Mouse (Mus musculus) WW6 (cell line): Measurements from ENCODE around the gene Tecpr1.

ENCODE experiments used
- DNase-seq: peaks from one replicate; pipeline ENCODE4 v3.0.0-alpha.2; 2013; ENCODE audit warnings: low read depth, low spot score

Tecpr1 gene

DNA sequence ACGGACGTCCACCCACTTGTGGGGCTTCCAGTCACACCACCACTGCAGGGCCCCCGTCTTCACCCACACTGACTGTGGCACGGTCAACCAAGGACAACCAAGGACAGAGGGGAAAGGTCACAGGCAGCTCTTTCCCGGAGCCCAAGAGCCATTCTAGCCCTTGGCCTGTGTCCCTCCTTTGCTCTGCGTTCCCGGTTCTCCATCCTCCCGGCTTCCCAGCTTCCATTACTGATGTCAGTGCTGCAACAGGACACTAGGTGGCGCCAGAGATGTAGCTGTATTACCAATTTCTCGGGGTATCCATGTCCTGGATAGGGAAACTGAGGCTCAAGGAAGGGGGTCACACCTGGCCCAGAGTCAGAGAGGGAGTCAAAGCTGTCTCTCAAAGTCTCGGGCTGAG, 15.9 kb downstream of the Tecpr1 start:
- DNase-seq: no peak

DNA sequence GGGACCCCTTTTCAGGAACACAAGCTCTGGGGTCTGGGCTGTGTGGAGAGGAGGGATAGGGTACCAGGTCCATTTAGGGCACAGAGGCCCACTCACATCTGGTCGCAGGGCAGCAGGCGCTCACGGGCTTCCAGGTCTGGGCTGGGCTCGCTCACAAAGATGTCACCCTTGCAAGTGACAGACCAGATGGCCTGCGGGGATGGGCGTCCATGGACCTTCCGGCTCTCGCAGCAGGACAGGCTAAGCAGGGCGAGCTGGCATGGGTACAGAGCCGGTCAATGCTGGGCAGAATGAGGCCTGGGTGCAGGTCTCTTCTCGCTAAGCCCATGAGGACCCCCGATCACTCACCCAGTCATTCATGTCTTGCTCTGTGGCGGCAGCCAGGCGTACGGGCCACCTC, 17.3 kb downstream of the Tecpr1 start:
- no peak for DNase-seq

GRCm38 (mm10) chr5:144204911-144205310, 18.5 kb downstream of the Tecpr1 start:
- no peak for DNase-seq

DNA sequence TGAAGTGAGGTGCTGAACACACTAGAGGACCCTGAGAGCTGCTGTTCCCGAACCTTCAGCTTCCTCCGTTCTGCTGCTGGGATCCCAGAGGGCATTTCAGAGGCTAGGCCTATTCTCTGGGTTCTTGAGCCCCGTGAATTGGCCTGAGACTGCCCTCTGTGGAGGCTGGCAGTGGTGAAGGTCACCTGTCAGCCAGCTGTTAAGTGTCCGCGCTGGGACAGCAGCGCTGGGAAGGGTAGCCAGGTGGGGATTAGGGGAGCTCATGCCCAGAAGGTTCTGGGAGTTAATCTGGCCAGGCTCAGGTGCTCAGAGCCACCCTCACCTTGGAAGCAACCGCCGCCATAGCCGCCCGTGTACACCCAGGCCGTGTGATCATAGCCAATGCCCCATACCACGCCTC, 19.1 kb downstream of the Tecpr1 start:
- no peak for DNase-seq

DNA sequence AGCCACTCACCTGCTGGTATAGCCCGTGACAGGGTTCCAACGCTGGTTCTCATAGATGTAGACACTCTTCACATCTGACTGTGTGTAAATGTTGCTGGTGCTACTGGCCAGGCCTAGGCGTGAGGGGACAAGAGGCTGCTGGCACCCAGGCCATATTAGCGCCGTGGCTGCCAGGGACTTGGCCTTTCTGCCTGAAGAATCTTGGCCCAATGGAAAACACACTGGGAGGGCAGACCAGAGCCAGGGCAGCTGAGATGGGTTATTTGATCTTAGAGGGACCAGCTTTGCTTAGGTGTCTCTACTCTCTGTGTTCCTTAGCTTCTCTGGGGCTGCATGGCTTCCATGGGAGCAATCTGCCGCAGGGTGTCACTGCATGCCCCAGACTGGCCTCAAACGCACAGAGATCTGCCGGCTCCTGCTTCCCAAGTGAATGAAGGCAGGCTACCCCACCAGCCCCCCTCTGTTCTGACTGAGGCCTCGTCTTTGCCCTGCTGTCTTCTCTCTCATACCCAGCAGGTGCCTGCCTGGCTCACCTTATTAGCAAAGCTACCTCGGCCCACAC, 19.9 kb downstream of the Tecpr1 start:
- no peak for DNase-seq

DNA sequence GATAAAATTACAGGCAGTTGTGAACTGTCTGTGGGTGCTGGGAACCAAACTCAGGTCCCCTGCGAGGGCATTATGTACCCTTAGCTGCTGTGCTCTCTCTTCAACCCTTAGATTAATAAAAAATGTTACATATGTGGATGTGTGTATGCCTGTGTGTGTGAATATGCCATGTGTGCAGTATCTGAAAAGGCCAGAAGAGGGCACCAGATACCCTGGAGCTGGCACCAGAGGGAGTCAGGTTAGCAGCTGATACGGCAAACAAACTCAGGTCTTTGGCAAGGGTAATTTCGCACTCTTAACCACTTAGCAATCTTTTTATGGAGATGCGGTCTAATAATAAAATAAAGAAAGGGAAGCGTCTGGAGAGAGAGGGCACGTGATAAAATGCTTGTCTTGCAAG, 21.0 kb downstream of the Tecpr1 start:
- no peak for DNase-seq

GRCm38 (mm10) chr5:144200616-144201015, 22.8 kb downstream of the Tecpr1 start:
- no peak for DNase-seq

- no peak for DNase-seq
Observed at GRCm38 (mm10) chr5:144195567-144195966, 27.8 kb downstream of the Tecpr1 start.

- DNase-seq: no peak
Observed at GRCm38 (mm10) chr5:144194416-144194815, 29.0 kb downstream of the Tecpr1 start.

DNA sequence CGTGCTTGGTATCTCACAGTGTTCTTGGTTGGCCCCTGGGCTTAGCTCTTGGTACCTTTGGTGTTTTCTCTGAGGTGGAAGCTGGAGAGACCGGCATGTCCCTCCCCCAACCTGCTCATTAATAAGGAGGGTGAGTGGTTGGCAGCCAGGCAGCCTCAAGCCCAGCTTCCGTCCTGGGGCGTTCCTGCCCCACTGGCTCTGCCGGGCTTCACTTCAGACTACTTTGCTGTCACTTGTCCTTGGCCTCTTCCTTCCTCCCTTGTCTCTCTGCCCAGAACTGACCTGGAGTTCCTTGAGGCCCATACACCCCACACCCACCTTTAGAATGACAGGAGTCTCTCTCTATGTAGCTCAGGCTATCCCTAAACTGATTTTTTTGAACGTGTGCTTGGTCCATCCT, 30.7 kb downstream of the Tecpr1 start:
- DNase-seq: no peak

DNA sequence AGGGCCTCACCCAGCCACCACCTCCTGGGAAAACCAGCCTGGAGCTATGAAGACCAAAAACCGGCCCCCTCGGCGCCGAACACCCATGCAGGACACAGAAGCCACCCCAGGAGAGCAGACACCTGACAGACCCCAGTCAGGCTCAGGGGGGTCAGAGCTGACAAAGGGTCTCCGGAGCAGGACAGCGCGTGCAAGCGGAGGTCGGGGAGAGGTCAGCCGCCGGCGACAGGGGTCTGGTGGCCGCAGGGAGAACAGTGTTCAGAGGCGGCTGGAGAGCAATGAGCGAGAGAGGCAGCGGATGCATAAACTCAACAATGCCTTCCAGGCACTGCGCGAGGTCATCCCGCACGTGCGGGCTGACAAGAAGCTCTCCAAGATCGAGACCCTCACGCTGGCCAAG, 32.4 kb downstream of the Tecpr1 start:
- no peak for DNase-seq

DNA sequence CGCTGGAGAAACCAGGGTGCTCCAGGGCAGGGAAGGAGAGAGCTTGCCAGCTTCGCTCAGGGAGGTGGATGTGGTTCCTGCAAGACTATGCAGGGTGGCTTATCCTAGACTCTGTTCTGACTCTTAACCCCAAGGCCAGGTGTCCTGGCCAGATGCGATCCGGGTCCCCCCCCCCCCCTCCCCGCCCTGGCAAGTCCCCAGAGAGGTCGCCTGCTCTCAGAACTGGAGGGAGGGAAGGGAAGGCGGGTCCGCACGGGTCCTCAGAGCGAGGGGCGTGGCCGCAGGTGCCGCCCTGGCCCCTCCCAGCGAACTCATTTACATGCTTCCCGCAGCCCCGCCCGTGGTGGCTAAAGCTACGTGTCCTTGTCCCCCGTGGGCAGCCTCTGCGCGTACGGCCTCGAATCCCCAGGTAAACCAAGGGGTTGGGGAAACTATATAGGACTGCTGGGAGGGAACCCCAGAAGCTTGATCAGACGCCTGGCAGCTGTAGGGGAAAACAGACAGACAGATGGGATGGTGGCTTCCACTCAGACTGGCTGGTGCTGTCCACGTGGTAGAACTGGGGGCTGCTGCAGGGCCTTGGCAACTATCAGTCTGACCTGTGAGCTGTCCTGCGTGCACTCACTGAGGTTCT, 33.3 kb downstream of the Tecpr1 start, which contains the start of gene Bhlha15:
Bhlha15 (plus strand) TSS at position 337 of the 634 bp plus-strand sequence.
- no peak for DNase-seq

- DNase-seq: no peak
Observed at GRCm38 (mm10) chr5:144189327-144189726, 34.1 kb downstream of the Tecpr1 start.

DNA sequence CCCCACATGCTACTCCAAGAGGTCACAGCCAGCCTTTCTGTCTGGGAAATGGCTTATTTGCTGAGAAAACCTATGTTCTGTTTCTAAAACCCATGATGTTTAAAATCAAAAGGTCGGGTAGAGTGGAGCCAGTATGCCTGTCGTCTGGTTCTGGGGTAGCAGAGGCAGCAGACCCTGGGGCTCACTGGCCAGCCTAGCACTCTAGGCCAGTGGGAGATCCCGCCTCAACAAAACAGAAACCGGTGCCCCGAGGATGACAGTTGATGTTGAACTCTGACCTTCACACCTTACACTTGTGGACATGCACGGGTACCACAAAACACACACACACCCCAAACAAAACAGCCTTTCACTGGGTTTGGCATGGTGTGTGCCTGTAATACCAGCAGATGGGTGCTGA, 35.0 kb downstream of the Tecpr1 start:
- DNase-seq: no peak

DNA sequence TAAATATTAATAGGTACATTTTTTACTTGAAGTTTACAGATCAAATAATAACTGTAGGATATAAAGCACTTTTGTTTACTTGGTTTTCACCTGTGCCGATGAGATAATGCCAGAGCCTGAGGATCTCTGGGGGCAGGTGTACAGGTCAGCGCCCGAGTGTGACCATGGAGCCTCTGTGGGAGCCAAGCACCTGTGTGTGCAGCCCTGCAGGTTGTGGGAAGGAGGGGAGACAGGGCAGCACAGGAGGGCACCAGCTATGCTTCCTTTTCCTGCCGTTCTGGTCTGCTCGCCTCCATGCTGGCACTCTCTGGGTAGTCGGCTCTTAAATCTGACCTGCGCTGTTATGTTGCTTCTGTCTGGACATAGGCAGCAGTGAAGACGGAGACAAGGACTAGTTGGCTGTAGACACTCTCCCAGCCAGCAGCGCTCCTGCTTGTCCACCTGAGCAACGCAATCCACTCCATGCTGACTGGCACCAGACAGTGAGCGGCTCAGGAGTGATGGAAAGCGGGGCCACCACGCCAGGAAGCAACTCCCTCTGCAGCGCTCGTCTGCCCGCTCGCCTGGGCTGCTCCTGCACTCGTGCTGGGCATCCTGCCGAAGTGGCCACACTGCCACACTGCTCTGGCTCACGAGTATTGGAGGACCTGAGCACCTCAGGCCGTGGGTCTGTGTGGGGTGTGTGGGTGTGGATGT, 38.9 kb downstream of the Tecpr1 start:
- no peak for DNase-seq

DNA sequence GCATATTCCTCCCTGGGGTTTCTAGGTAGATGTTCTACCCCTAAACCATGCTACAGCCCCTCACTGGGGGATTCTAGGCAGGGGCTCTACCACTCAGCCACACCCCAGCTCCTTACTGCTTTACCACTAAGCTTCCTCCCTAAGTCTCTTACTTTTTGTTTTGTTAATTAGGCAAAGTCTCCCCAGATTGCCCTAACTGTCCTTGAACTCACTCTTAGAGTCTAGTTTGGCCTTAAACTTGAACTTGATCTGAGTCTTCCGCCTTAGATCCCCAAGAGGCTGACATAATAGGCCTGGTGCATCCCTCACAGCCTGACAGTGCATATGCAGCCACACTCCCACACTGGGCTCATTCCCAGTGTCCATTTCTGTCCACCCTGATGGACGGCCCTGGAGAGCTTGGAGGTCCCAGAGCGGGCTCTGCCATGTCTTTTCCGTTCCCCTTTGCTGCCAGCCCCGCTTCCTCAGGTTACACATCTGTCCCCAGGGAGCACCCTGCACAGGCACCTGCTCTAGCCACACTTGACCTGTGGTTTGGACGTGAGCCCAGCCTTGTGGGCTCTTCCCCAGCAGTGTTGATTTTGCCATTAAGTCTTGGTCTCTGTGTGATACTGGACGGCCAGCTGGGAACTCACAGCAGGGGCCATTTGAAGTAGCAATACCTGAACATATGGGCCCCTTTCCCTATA, 39.6 kb downstream of the Tecpr1 start:
- no peak for DNase-seq

DNA sequence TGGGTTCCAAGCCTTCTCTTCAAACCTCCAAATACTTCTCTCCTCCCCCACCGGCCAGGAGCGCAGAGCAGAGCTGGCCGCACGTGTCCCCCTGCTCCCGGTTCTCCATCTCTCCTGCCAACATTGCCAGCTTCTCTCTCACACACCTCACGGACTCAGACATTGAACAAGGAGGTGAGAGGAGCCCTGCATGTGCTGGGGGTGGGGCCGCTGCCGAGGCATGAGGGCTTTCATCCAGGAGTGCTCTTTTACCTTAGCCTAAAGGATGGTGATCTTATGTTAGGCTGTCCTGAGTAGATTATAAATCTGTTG, 40.2 kb downstream of the Tecpr1 start:
- no peak for DNase-seq

GRCm38 (mm10) chr5:144182542-144183247, 40.7 kb downstream of the Tecpr1 start:
- DNase-seq: no peak

- no peak for DNase-seq
Observed at GRCm38 (mm10) chr5:144181249-144181648, 42.2 kb downstream of the Tecpr1 start.

- DNase-seq: no peak
Observed at GRCm38 (mm10) chr5:144178216-144178615, 45.2 kb downstream of the Tecpr1 start.

DNA sequence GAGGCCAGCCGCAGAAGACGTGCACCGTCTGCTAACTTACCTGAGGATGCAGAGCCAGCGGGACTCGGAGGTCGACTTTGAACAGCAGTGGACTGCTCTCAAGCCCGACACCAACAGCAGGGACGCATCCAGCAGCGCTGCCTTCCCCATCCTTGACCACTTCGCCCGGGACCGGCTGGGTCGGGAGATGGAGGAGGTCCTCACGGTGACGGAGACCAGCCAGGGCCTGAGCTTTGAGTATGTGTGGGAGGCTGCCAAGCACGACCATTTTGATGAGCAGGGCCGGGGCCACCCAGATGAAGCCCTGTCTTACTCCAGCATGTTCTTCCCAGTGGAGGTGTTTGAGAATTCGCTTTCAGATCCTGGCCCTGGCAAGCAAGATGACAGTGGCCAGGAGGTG, 49.8 kb downstream of the Tecpr1 start:
- DNase-seq: no peak
